Mouse (Mus musculus) midbrain, embryonic 14.5 days (tissue): ENCODE data around the gene Micu1. TPM values are rescaled to one million over a fixed set of nuclear protein-coding genes. Genes with fewer than 3 reads are reported as not detected.

Experiments
- ATAC-seq: fragments of 200-750 bp; cut with Nextera tagmentation; 2 replicates; pipeline ENCODE4 v1.8.0; 2017; ENCODE audit warnings: moderate number of reproducible peaks, moderate library complexity; ENCODE audit not compliant: low FRiP score, low TSS enrichment
- DNase-seq: peaks from one replicate; pipeline ENCODE4 v3.0.0-alpha.2; 2015
- H3K27ac ChIP-seq: fragments of 300-500 bp; sonication (generic); replicated peaks from 2 replicates; pipeline ENCODE4 v1.5.1; 2014; ENCODE audit warnings: mild to moderate bottlenecking, low read depth, low read length, moderate library complexity
- H3K27me3 ChIP-seq: fragments of 300-500 bp; sonication (generic); 2 replicates; pipeline ENCODE4 v1.6.1; 2014; ENCODE audit warnings: low read length, control low read depth, mixed read lengths; ENCODE audit not compliant: control insufficient read depth, insufficient read depth
- H3K36me3 ChIP-seq: fragments of 300-500 bp; sonication (generic); 2 replicates; pipeline ENCODE4 v1.6.1; 2014; ENCODE audit warnings: low read length, control low read depth; ENCODE audit not compliant: control insufficient read depth, insufficient read depth
- H3K4me1 ChIP-seq: fragments of 300-500 bp; sonication (generic); 2 replicates; pipeline ENCODE4 v1.6.1; 2014; ENCODE audit warnings: mild to moderate bottlenecking, antibody characterized with exemption, low read length, control low read depth; ENCODE audit not compliant: control insufficient read depth, insufficient read depth
- H3K4me2 ChIP-seq: fragments of 300-500 bp; sonication (generic); 2 replicates; pipeline ENCODE4 v1.6.1; 2014; ENCODE audit warnings: mild to moderate bottlenecking, low read length, moderate library complexity
- H3K4me3 ChIP-seq: fragments of 300-500 bp; sonication (generic); replicated peaks from 2 replicates; pipeline ENCODE4 v1.5.1; 2014; ENCODE audit warnings: low read depth, low read length
- H3K9ac ChIP-seq: fragments of 300-500 bp; sonication (generic); replicated peaks from 2 replicates; pipeline ENCODE4 v1.6.1; 2014; ENCODE audit warnings: mild to moderate bottlenecking, low read length, moderate library complexity
- H3K9me3 ChIP-seq: fragments of 300-500 bp; sonication (generic); 2 replicates; pipeline ENCODE4 v1.6.1; 2016; ENCODE audit warnings: low read length, control low read depth, mixed read lengths; ENCODE audit not compliant: control insufficient read depth
- WGBS: fragments of 180-500 bp; shearing (Covaris S2); extraction: QIAGEN DNeasy Blood & Tissue Kit; methylation state at CpG from one replicate; pipeline ENCODE4 v1.1.7; 2014; 5-methylcytosine and 5-hydroxymethylcytosine counted together
- polyA plus RNA-seq: library from polyadenylated mRNA; unstranded; fragments of >200 nt; fragmentation: Nextera tagmentation; extraction: Ambion mirVana; gene quantifications from 2 replicates; pipeline ENCODE4 v1.2.1, GENCODE M21; 2014

The Micu1 gene
- polyA plus RNA-seq, 1 experiment from 2014 or later: 69.3 TPM

GRCm38 (mm10) chr10:59898180-59898778, 196.0 kb downstream of the Micu1 start:
- Histone ChIP-seq H3K4me2 (no peak overlapping the region), H3K4me3 (no peak overlapping the region), H3K4me1 (peaks cover 62% of the 10 kb centered on the region), H3K27me3 (no peaks in the 10 kb centered on the region), H3K9ac (no peak overlapping the region), H3K36me3 (peaks cover 28% of the 10 kb centered on the region), H3K9me3 (no peaks in the 10 kb centered on the region), H3K27ac (peak overlapping the region; percentile 99)
- 36% methylated on average over 9 of the region's 9 CpGs for WGBS
- ATAC-seq (no peak), DNase-seq (peak; percentile 57)

GRCm38 (mm10) chr10:59898935-59899334, 196.7 kb downstream of the Micu1 start:
- peak; percentile 0; the same call in 1 of the 2 replicates for ATAC-seq
- H3K9me3 ChIP-seq: no peaks in the 10 kb centered on the region
- H3K27me3 ChIP-seq: no peaks in the 10 kb centered on the region
- H3K4me3 ChIP-seq: no peak overlapping the region
- peaks cover 62% of the 10 kb centered on the region for H3K4me1 ChIP-seq
- H3K9ac ChIP-seq: peak overlapping the region; percentile 39
- 18% methylated on average over 2 of the region's 2 CpGs for WGBS
- DNase-seq: no peak
- H3K36me3 ChIP-seq: peaks cover 27% of the 10 kb centered on the region
- peak overlapping the region; percentile 99 for H3K27ac ChIP-seq
- peak overlapping the region; percentile 43 for H3K4me2 ChIP-seq

- Histone ChIP-seq H3K4me2 (peak overlapping the region; percentile 43), H3K27ac (peak overlapping the region; percentile 99), H3K9ac (peak overlapping the region; percentile 39), H3K36me3 (peaks cover 21% of the 10 kb centered on the region), H3K4me3 (no peak overlapping the region), H3K9me3 (no peaks in the 10 kb centered on the region), H3K4me1 (peaks cover 62% of the 10 kb centered on the region), H3K27me3 (no peaks in the 10 kb centered on the region)
- WGBS: 5% methylated on average over 21 of the region's 21 CpGs
- peak; percentile 91 for ATAC-seq
- DNase-seq: peak; percentile 93
These were observed 197.3 kb downstream of the Micu1 start for GRCm38 (mm10) chr10:59899341-59900173.

- H3K4me2 ChIP-seq: peak overlapping the region; percentile 43; the same call in 1 of the 2 replicates
- peak overlapping the region; percentile 99 for H3K27ac ChIP-seq
- peaks cover 17% of the 10 kb centered on the region for H3K36me3 ChIP-seq
- DNase-seq (no peak), ATAC-seq (no peak)
- no peaks in the 10 kb centered on the region for H3K27me3 ChIP-seq
- no peak overlapping the region for H3K4me3 ChIP-seq
- peak overlapping the region; percentile 39; the same call in 1 of the 2 replicates for H3K9ac ChIP-seq
- H3K4me1 ChIP-seq: peaks cover 62% of the 10 kb centered on the region
- WGBS: 31% methylated on average over 4 of the region's 4 CpGs
- H3K9me3 ChIP-seq: no peaks in the 10 kb centered on the region
These were observed 197.8 kb downstream of the Micu1 start for GRCm38 (mm10) chr10:59900174-59900435.

- DNase-seq: no peak
- 43% methylated on average over 4 of the region's 4 CpGs for WGBS
These were observed 198.7 kb downstream of the Micu1 start for GRCm38 (mm10) chr10:59900939-59901338.

GRCm38 (mm10) chr10:59901463-59901862, 199.2 kb downstream of the Micu1 start:
- 73% methylated on average over 1 of the region's 1 CpGs for WGBS
- Histone ChIP-seq H3K27me3 (no peaks in the 10 kb centered on the region), H3K4me1 (peaks cover 57% of the 10 kb centered on the region), H3K9me3 (no peaks in the 10 kb centered on the region), H3K9ac (no peak overlapping the region), H3K4me2 (no peak overlapping the region), H3K36me3 (peaks cover 4% of the 10 kb centered on the region; the same call in 1 of the 2 replicates), H3K27ac (peak overlapping the region; percentile 99), H3K4me3 (no peak overlapping the region)
- no peak for DNase-seq
- no peak for ATAC-seq

More at GRCm38 (mm10) chr10:59900939-59901338, 198.7 kb downstream of the Micu1 start:
- H3K4me1 ChIP-seq: peaks cover 62% of the 10 kb centered on the region
- no peak overlapping the region for H3K4me2 ChIP-seq
- H3K9me3 ChIP-seq: no peaks in the 10 kb centered on the region
- no peak for ATAC-seq
- no peak overlapping the region for H3K9ac ChIP-seq
- H3K27me3 ChIP-seq: no peaks in the 10 kb centered on the region
- peak overlapping the region; percentile 99 for H3K27ac ChIP-seq
- peaks cover 8% of the 10 kb centered on the region; the same call in 1 of the 2 replicates for H3K36me3 ChIP-seq
- H3K4me3 ChIP-seq: no peak overlapping the region

- DNase-seq (no peak), ATAC-seq (no peak)
- Histone ChIP-seq H3K9me3 (no peaks in the 10 kb centered on the region), H3K36me3 (no peaks in the 10 kb centered on the region), H3K27ac (peak overlapping the region; percentile 99; the same call in 1 of the 2 replicates), H3K9ac (no peak overlapping the region), H3K4me2 (no peak overlapping the region), H3K4me3 (no peak overlapping the region), H3K27me3 (no peaks in the 10 kb centered on the region), H3K4me1 (peaks cover 51% of the 10 kb centered on the region)
- WGBS: 66% methylated on average over 8 of the region's 8 CpGs
These were observed 199.8 kb downstream of the Micu1 start for GRCm38 (mm10) chr10:59901986-59902605.

GRCm38 (mm10) chr10:59902606-59902990, 200.3 kb downstream of the Micu1 start:
- WGBS: 74% methylated on average over 8 of the region's 8 CpGs
- no peaks in the 10 kb centered on the region for H3K9me3 ChIP-seq
- no peak overlapping the region for H3K4me3 ChIP-seq
- H3K36me3 ChIP-seq: no peaks in the 10 kb centered on the region
- ATAC-seq (no peak), DNase-seq (no peak)
- H3K4me2 ChIP-seq: no peak overlapping the region
- 0 out of 2 replicates have a peak overlapping the region, but pooled peaks have one; percentile 99 for H3K27ac ChIP-seq
- no peak overlapping the region for H3K9ac ChIP-seq
- H3K4me1 ChIP-seq: peaks cover 50% of the 10 kb centered on the region
- no peaks in the 10 kb centered on the region for H3K27me3 ChIP-seq
